In the genomic region with DNA sequence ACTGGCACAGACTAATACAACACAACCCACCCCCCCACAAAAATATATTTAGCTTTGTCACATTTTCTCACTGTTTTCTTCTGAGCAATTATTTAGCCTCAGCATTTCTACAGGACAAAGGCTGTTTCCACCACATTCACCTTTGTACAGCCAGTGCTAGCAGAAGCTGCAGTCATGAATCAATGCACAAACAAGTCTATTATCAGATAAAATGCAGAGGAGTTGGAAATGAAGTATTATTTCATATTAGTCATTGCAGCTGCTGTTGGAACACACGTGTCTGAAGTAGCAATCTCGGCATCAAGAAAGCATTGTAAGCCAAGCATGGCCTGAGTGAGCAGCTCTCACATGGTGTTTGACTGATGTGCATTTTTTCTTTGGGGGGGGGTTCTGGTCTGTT, we compare ENCODE assay signal across 14 mouse cellular contexts.
"Had no signal": no experiment of that assay in that cellular context is flagged by ENCODE, and none has a peak within 500 bp of the region (broad histone marks: within the 10 kb centered on the region; RNA-seq: fewer than 3 reads in every experiment).

No protein-coding gene starts in this region.

- DNase-seq: liver; lung, adult 2 months; lung, postnatal 36 days; midbrain, embryonic 14.5 days; right cerebral cortex, adult 18-20 months; thymus, adult 18-20 months; thymus, postnatal 14 days had no signal

- H3K36me3 ChIP-seq: limb, embryonic 12.5 days; midbrain, embryonic 10.5 days; neural tube, embryonic 15.5 days had no signal

- H3K4me1 ChIP-seq: limb, embryonic 12.5 days; neural tube, embryonic 15.5 days had no signal

- H3K27me3 ChIP-seq: limb, embryonic 12.5 days; neural tube, embryonic 15.5 days had no signal

- H3K9ac ChIP-seq: limb, embryonic 12.5 days; liver, embryonic 14.5 days; neural tube, embryonic 15.5 days had no signal

- ATAC-seq: hindbrain, postnatal 0 days; lung, postnatal 0 days had no signal

- H3K9me3 ChIP-seq: limb, embryonic 12.5 days; midbrain, embryonic 10.5 days; neural tube, embryonic 15.5 days had no signal

- H3K27ac ChIP-seq: hindbrain, postnatal 0 days; limb, embryonic 12.5 days; liver, embryonic 14.5 days; midbrain, embryonic 10.5 days; neural tube, embryonic 15.5 days had no signal

- H3K4me3 ChIP-seq: limb, embryonic 12.5 days; midbrain, embryonic 10.5 days; myocyte; neural tube, embryonic 15.5 days had no signal

- H3K4me2 ChIP-seq: limb, embryonic 12.5 days; neural tube, embryonic 15.5 days had no signal
